Mouse (Mus musculus) thymus, adult 2 months (tissue): Measurements from ENCODE around the gene Fam20c.

ENCODE experiments used
- CTCF ChIP-seq: fragments of 200-500 bp; IDR thresholded peaks from 2 replicates; pipeline ENCODE4 v1.5.1; 2012; ENCODE audit warnings: mild to moderate bottlenecking, control low read depth, low read length, moderate library complexity, borderline replicate concordance; ENCODE audit not compliant: control insufficient read depth, poor library complexity, insufficient read depth; ENCODE audit errors: extremely low read depth
- POLR2A ChIP-seq: fragments of 200-500 bp; IDR thresholded peaks from 2 replicates; pipeline ENCODE4 v1.6.1; 2012; ENCODE audit warnings: mild to moderate bottlenecking, low read length, control low read depth, moderate library complexity; ENCODE audit not compliant: control insufficient read depth, poor library complexity, insufficient read depth; ENCODE audit errors: extremely low read depth

DNA sequence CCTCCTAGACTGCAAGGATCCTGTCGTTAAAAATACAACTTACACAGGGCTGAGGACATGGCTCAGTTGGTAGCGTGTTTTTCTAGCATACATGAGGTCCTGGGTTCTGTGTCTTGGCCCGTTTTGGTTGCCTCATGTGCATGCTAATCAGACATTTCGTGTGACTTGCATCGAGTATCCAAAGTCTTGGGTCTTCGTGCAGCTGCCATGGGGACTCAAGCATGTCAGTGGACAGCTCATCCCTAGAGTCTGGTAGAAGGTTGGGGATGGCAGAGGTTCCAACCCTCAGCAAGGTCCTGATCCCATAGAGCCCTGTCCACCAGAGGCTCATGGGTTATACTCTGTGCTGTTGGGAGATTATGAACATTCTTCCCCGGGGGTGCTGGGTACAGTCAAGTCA is 33.3 kb downstream of the Fam20c start:
- TF ChIP-seq POLR2A (no peak), CTCF (no peak)
